Mouse (Mus musculus): ENCODE measurements around the gene Smc1b. TPM values are rescaled to one million over a fixed set of nuclear protein-coding genes. Genes with fewer than 3 reads are reported as not detected.
A peak's percentile ranks its signal among the peaks of the same experiment; 100 is the strongest.

Gene Smc1b
- polyA plus RNA-seq, 1 experiment: not detected

DNA sequence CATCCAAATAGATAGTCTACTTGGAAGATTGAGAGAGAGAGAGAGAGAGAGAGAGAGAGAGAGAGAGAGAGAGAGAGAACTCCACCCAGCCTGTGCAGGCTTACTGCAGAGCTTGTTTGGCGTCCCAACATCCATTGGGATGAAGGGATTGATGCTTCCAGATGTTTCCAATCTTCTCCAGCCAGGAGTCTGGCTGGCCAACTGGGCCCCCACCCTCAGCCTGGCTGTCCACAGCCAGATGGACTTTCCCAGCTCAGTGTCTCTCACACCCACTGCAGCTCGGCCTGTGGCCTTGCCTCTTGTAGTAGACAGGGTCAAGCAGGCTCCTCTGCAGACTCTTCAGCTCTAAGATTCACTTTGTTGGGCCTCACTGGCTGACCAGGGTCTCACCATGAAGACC lies 40.3 kb upstream of the Smc1b start:
- DNase-seq: no peak
- TF ChIP-seq CTCF (conservative IDR thresholded peaks at IDR 0.05; ENCODE audit: insufficient read depth, insufficient read length, low read depth, low read length) (no peak), POLR2A (IDR thresholded peaks at IDR 0.05; ENCODE audit: low read depth, low read length) (no peak)

DNA sequence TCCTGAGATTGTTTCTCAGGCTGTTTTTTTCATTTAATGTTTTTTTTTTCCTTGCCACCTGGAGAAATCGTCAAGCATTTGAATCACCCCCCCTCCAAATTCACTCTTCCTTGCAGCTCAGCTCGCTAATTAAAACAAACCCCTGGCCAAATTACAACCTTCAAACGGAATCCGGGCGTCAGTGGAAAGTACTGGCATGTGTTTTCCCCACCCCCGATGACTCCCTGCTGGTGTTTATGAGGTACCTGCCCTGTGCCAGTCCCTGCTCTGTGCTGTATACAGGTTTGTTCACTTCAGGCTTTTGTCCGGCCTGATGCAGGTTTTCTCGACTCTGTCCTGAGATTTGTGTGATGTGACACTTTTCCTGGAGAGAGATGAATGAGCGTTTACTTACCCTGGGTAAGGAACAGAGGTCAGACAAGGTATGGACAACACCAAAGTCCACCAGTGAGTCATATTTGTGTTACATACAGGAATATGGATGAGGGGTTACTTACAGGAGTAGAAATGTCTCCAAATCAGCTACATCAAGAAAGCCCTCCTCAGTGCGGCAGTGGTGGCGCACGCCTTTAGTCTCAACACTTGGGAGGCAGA lies 35.4 kb upstream of the Smc1b start:
- no peak for TF ChIP-seq CTCF (conservative IDR thresholded peaks at IDR 0.05; ENCODE audit: insufficient read depth, insufficient read length, low read depth, low read length)
- no peak for TF ChIP-seq POLR2A (IDR thresholded peaks at IDR 0.05; ENCODE audit: low read depth, low read length)
- DNase-seq: no peak
- Histone ChIP-seq H3K4me1 (ENCODE audit: control insufficient read depth, insufficient read depth, low read length) (no peaks in the 10 kb centered on the region), H3K27me3 (replicated peaks; ENCODE audit: control insufficient read depth, insufficient read depth, low read length) (no peaks in the 10 kb centered on the region), H3K36me3 (ENCODE audit: control insufficient read depth, insufficient read depth, low read length) (no peaks in the 10 kb centered on the region), H3K4me3 (ENCODE audit: insufficient read depth, low read depth, low read length) (no peak overlapping the region), H3K27ac (ENCODE audit: insufficient read depth, low read depth, low read length) (no peak overlapping the region)
- WGBS: 53% methylated on average over 12 of the region's 12 CpGs

More for the DNA sequence above, 40.3 kb upstream of the Smc1b start:
- Histone ChIP-seq H3K27ac (ENCODE audit: insufficient read depth, low read depth, low read length) (no peak overlapping the region), H3K27me3 (replicated peaks; ENCODE audit: control insufficient read depth, insufficient read depth, low read length) (no peaks in the 10 kb centered on the region), H3K36me3 (ENCODE audit: control insufficient read depth, insufficient read depth, low read length) (no peaks in the 10 kb centered on the region), H3K4me1 (ENCODE audit: control insufficient read depth, insufficient read depth, low read length) (no peaks in the 10 kb centered on the region), H3K4me3 (ENCODE audit: insufficient read depth, low read depth, low read length) (no peak overlapping the region)
- WGBS: 81% methylated on average over 2 of the region's 2 CpGs

- 65% methylated on average over 11 of the region's 11 CpGs for WGBS
- no peak overlapping the region for H3K27ac ChIP-seq (ENCODE audit: insufficient read depth, low read depth, low read length)
- H3K36me3 ChIP-seq (ENCODE audit: control insufficient read depth, insufficient read depth, low read length): no peaks in the 10 kb centered on the region
- no peaks in the 10 kb centered on the region for H3K4me1 ChIP-seq (ENCODE audit: control insufficient read depth, insufficient read depth, low read length)
- TF ChIP-seq POLR2A (IDR thresholded peaks at IDR 0.05; ENCODE audit: low read depth, low read length) (no peak), CTCF (conservative IDR thresholded peaks at IDR 0.05; ENCODE audit: insufficient read depth, insufficient read length, low read depth, low read length) (no peak)
- no peak for DNase-seq
- no peak overlapping the region for H3K4me3 ChIP-seq (ENCODE audit: insufficient read depth, low read depth, low read length)
- no peaks in the 10 kb centered on the region for H3K27me3 ChIP-seq (replicated peaks; ENCODE audit: control insufficient read depth, insufficient read depth, low read length)
Observed at GRCm38 (mm10) chr15:85166433-85166933, 34.7 kb upstream of the Smc1b start.

DNA sequence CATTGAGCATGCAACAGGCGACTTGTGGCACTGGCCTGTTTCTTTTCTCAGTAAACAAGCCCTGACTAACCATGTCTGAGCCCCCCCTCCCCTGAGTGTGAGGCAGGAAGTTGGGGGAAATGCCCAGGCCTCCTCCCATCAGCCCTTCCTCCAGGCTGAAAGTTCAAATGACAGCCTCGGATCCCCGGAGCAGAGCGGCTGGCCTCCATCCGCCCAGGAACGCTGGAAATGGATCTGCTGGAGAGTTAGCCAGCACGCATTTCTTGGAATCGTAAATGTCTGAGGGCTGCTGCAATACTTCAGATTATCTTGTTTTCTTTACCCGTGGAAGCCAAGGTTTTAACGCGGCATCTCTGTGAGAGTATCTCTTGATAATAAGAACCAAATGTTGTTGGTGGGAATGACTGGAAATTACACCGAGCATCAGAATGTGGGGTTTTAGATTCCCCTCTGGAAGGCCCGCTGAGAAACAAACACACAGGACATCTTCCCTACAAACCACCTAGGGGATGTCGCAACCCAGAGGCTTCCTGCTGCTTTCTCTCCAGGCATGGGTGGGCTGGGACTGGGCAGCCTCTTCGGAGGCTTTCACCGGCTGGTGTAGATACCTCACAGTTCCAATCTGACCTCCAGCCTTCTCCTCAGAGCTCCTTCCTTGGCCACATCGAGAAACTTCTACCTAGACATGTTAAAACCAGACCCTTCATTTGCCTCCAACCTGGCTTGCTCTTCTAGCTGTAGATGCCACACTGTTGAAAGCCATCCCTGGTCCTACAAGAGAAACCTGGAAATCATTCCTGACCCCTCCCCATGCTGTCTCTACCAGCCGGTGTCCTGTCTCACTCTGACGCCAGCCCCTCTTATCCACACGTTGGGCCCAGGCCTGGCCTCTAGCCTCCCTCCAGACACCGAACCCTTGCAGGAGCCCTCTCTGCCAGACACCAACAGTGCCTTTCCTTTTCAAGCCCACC lies 31.2 kb upstream of the Smc1b start:
- H3K36me3 ChIP-seq (ENCODE audit: control insufficient read depth, insufficient read depth, low read length): no peaks in the 10 kb centered on the region
- no peaks in the 10 kb centered on the region for H3K4me1 ChIP-seq (ENCODE audit: control insufficient read depth, insufficient read depth, low read length)
- TF ChIP-seq POLR2A (IDR thresholded peaks at IDR 0.05; ENCODE audit: low read depth, low read length) (no peak), CTCF (conservative IDR thresholded peaks at IDR 0.05; ENCODE audit: insufficient read depth, insufficient read length, low read depth, low read length) (no peak)
- peak; percentile 47 for DNase-seq
- WGBS: 51% methylated on average over 21 of the region's 21 CpGs
- no peak overlapping the region for H3K27ac ChIP-seq (ENCODE audit: insufficient read depth, low read depth, low read length)
- H3K27me3 ChIP-seq (replicated peaks; ENCODE audit: control insufficient read depth, insufficient read depth, low read length): no peaks in the 10 kb centered on the region
- H3K4me3 ChIP-seq (ENCODE audit: insufficient read depth, low read depth, low read length): no peak overlapping the region

DNA sequence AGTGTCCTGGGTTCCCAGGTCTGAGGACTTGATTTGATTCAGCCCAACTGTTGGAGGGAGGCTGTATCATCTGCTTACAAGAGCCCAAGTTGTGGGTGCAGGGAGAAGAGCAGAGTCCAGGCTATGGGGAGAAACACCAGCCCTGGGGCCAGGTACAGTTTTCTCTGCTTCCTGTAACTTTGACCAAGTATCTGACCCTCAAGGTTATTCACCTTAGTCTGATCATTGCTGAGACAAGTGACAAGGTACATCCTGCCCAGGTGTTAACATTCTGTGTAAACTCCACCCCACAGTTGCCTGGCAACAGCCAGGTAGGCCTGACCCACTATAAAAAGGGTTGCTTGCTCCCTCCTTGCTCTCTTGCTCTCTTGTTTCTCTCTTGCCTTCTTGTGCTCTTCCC lies 29.7 kb upstream of the Smc1b start:
- no peak overlapping the region for H3K4me3 ChIP-seq (ENCODE audit: insufficient read depth, low read depth, low read length)
- H3K4me1 ChIP-seq (ENCODE audit: control insufficient read depth, insufficient read depth, low read length): no peaks in the 10 kb centered on the region
- no peaks in the 10 kb centered on the region for H3K27me3 ChIP-seq (replicated peaks; ENCODE audit: control insufficient read depth, insufficient read depth, low read length)
- DNase-seq: peak; percentile 30
- H3K36me3 ChIP-seq (ENCODE audit: control insufficient read depth, insufficient read depth, low read length): no peaks in the 10 kb centered on the region
- TF ChIP-seq POLR2A (IDR thresholded peaks at IDR 0.05; ENCODE audit: low read depth, low read length): no peak
- TF ChIP-seq CTCF (conservative IDR thresholded peaks at IDR 0.05; ENCODE audit: insufficient read depth, insufficient read length, low read depth, low read length): no peak
- no peak overlapping the region for H3K27ac ChIP-seq (ENCODE audit: insufficient read depth, low read depth, low read length)

GRCm38 (mm10) chr15:85156198-85156597 lies 24.4 kb upstream of the Smc1b start:
- no peak for DNase-seq
- H3K27me3 ChIP-seq (replicated peaks; ENCODE audit: control insufficient read depth, insufficient read depth, low read length): no peaks in the 10 kb centered on the region
- no peak overlapping the region for H3K27ac ChIP-seq (ENCODE audit: insufficient read depth, low read depth, low read length)
- H3K4me1 ChIP-seq (ENCODE audit: control insufficient read depth, insufficient read depth, low read length): peaks cover 10% of the 10 kb centered on the region; the same call in 1 of the 2 replicates
- no peak for TF ChIP-seq POLR2A (IDR thresholded peaks at IDR 0.05; ENCODE audit: low read depth, low read length)
- no peak for TF ChIP-seq CTCF (conservative IDR thresholded peaks at IDR 0.05; ENCODE audit: insufficient read depth, insufficient read length, low read depth, low read length)
- no peak overlapping the region for H3K4me3 ChIP-seq (ENCODE audit: insufficient read depth, low read depth, low read length)
- 86% methylated on average over 4 of the region's 4 CpGs for WGBS
- no peaks in the 10 kb centered on the region for H3K36me3 ChIP-seq (ENCODE audit: control insufficient read depth, insufficient read depth, low read length)

DNA sequence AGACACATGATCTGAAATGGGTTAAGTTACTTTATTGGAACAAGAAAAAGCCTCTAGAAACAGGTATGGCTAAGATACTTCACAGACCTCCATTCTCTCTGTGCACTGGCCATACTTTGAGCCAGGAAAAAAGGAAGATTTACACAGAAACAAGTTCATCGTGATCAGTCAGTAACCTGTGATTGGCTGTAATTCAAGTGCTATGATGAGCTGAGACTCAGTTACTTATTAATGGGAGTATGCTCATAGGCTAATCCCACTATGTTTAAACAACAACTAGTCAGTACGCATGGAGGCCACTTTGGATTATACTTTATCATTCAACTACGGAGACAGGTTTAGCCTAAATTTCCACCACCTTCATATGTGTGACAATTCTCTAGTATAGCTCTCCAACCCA lies 22.3 kb upstream of the Smc1b start:
- no peaks in the 10 kb centered on the region for H3K27me3 ChIP-seq (replicated peaks; ENCODE audit: control insufficient read depth, insufficient read depth, low read length)
- no peaks in the 10 kb centered on the region for H3K36me3 ChIP-seq (ENCODE audit: control insufficient read depth, insufficient read depth, low read length)
- peak; percentile 86 for DNase-seq
- H3K4me1 ChIP-seq (ENCODE audit: control insufficient read depth, insufficient read depth, low read length): peaks cover 10% of the 10 kb centered on the region; the same call in 1 of the 2 replicates
- no peak overlapping the region for H3K4me3 ChIP-seq (ENCODE audit: insufficient read depth, low read depth, low read length)
- TF ChIP-seq POLR2A (IDR thresholded peaks at IDR 0.05; ENCODE audit: low read depth, low read length) (no peak), CTCF (conservative IDR thresholded peaks at IDR 0.05; ENCODE audit: insufficient read depth, insufficient read length, low read depth, low read length) (no peak)
- no peak overlapping the region for H3K27ac ChIP-seq (ENCODE audit: insufficient read depth, low read depth, low read length)
- WGBS: 44% methylated on average over 3 of the region's 3 CpGs
